8 mouse cellular contexts compared by ENCODE assay signal in genomic region chr17:70835071-70835790, GRCm38 (mm10). TPM values are rescaled to one million over a fixed set of nuclear protein-coding genes. Genes with fewer than 3 reads are reported as not detected.
DNase-seq lines count a peak whose midpoint lies in the region; ATAC-seq and TF ChIP-seq lines count a peak whose summit lies in the region.

No protein-coding gene starts in this region.

- H3K9me3 ChIP-seq in lung, embryonic 16.5 days (ENCODE audit: control insufficient read depth, low read length), result no peaks in the 10 kb centered on the region
- no peaks in the 10 kb centered on the region for H3K9me3 ChIP-seq in limb, embryonic 11.5 days (ENCODE audit: control insufficient read depth, low read length)

- H3K27me3 ChIP-seq in lung, embryonic 16.5 days (ENCODE audit: control insufficient read depth, insufficient read depth, low read depth, low read length), result no peaks in the 10 kb centered on the region
- no peaks in the 10 kb centered on the region for H3K27me3 ChIP-seq in limb, embryonic 11.5 days (ENCODE audit: control insufficient read depth, insufficient read depth, low read length)
- no peaks in the 10 kb centered on the region for H3K27me3 ChIP-seq in small intestine, adult 2 months (ENCODE audit: control insufficient read depth, insufficient read depth, low read length)

- H3K27ac ChIP-seq in lung, embryonic 16.5 days (ENCODE audit: low read length), result no peak overlapping the region
- H3K27ac ChIP-seq in embryonic fibroblast, embryonic 13.5 days (ENCODE audit: insufficient read depth, low read length), result peak overlapping the region; percentile 41; the same call in 1 of the 2 replicates
- no peak overlapping the region for H3K27ac ChIP-seq in limb, embryonic 11.5 days (replicated peaks; ENCODE audit: low read depth, low read length)
- H3K27ac ChIP-seq in small intestine, adult 2 months (ENCODE audit: insufficient read depth, low read depth, low read length), result peak overlapping the region; percentile 72

- no peak for TF ChIP-seq POLR2A in embryonic fibroblast, embryonic 13.5 days (IDR thresholded peaks at IDR 0.05; ENCODE audit: low read depth, low read length)
- no peak for TF ChIP-seq POLR2A in small intestine, adult 2 months (IDR thresholded peaks at IDR 0.05; ENCODE audit: low read depth, low read length)

- ATAC-seq in lung, embryonic 16.5 days (ENCODE audit: low read depth), result no peak
- ATAC-seq in limb, embryonic 11.5 days (ENCODE audit: insufficient number of reproducible peaks, low FRiP score, low TSS enrichment, low read depth), result no peak

- peak overlapping the region; percentile 81 for H3K4me2 ChIP-seq in lung, embryonic 16.5 days (ENCODE audit: low read depth, low read length)
- peak overlapping the region; percentile 67 for H3K4me2 ChIP-seq in limb, embryonic 11.5 days (ENCODE audit: low read depth, severe bottlenecking)

- no peaks in the 10 kb centered on the region; the same call in 1 of the 2 replicates for H3K4me1 ChIP-seq in lung, embryonic 16.5 days (replicated peaks; ENCODE audit: control insufficient read depth, insufficient read depth, low read length)
- H3K4me1 ChIP-seq in embryonic fibroblast, embryonic 13.5 days (ENCODE audit: control insufficient read depth, insufficient read depth, low read length), result peaks cover 19% of the 10 kb centered on the region
- H3K4me1 ChIP-seq in limb, embryonic 11.5 days (ENCODE audit: control insufficient read depth, insufficient read depth, low read length), result peaks cover 10% of the 10 kb centered on the region
- peaks cover 33% of the 10 kb centered on the region; the same call in 1 of the 2 replicates for H3K4me1 ChIP-seq in small intestine, adult 2 months (ENCODE audit: control insufficient read depth, insufficient read depth, insufficient read length, low read length)

- peak overlapping the region; percentile 52; the same call in 1 of the 2 replicates for H3K9ac ChIP-seq in lung, embryonic 16.5 days (ENCODE audit: low read length)
- H3K9ac ChIP-seq in limb, embryonic 11.5 days (ENCODE audit: low read length), result no peak overlapping the region

- H3K4me3 ChIP-seq in lung, embryonic 16.5 days (ENCODE audit: low read length), result peak overlapping the region; percentile 48
- H3K4me3 ChIP-seq in embryonic fibroblast, embryonic 13.5 days (ENCODE audit: insufficient read depth, low read length), result peak overlapping the region; percentile 19; the same call in 1 of the 2 replicates
- H3K4me3 ChIP-seq in limb, embryonic 11.5 days (ENCODE audit: low read depth, low read length), result peak overlapping the region; percentile 30; the same call in 1 of the 2 replicates
- peak overlapping the region; percentile 58 for H3K4me3 ChIP-seq in small intestine, adult 2 months (ENCODE audit: low read depth, low read length)

- no peak for TF ChIP-seq CTCF in embryonic fibroblast, embryonic 13.5 days (IDR thresholded peaks at IDR 0.05; ENCODE audit: borderline replicate concordance, insufficient read depth, low read length)
- no peak for TF ChIP-seq CTCF in small intestine, adult 2 months (IDR thresholded peaks at IDR 0.05; ENCODE audit: extremely low read depth, insufficient read length, insufficient replicate concordance, low read depth, low read length)

- 11% methylated on average over 10 of the region's 10 CpGs for WGBS in lung, embryonic 16.5 days
- 2% methylated on average over 10 of the region's 10 CpGs for WGBS in limb, embryonic 11.5 days
- WGBS in small intestine, adult 2 months, result 7% methylated on average over 10 of the region's 10 CpGs

- DNase-seq in lung, postnatal 4 days, result no peak
- no peak for DNase-seq in limb, embryonic 11.5 days (ENCODE audit: low spot score)
- DNase-seq in cerebellum, postnatal 10 days, result no peak
- DNase-seq in natural killer cell, adult 2 months (ENCODE audit: low spot score in 2 of 2), result no peak
- DNase-seq in urinary bladder, adult 2 months (ENCODE audit: low spot score), result no peak

- peaks cover 3% of the 10 kb centered on the region; the same call in 1 of the 2 replicates for H3K36me3 ChIP-seq in lung, embryonic 16.5 days (ENCODE audit: control insufficient read depth, insufficient read depth, low read length)
- H3K36me3 ChIP-seq in limb, embryonic 11.5 days (ENCODE audit: control insufficient read depth, insufficient read depth, low read length), result no peaks in the 10 kb centered on the region
- H3K36me3 ChIP-seq in small intestine, adult 2 months (ENCODE audit: control insufficient read depth, insufficient read depth, low read length), result no peaks in the 10 kb centered on the region

RNA-seq across cellular contexts. Expression of gene Tgif1, which starts 18.1 kb away (rescaled TPM):
- 63.1 and 69.4 TPM in 2 replicates for polyA plus RNA-seq in lung, embryonic 16.5 days (2015; fragmentation: Nextera tagmentation; extraction: Ambion mirVana)
- 95.7 and 100 TPM in 2 replicates for polyA plus RNA-seq in embryonic fibroblast, embryonic 13.5 days (2011; ENCODE audit: insufficient read length, low read depth, missing spikeins)
- 102 and 106 TPM in 2 replicates for polyA plus RNA-seq in limb, embryonic 11.5 days (2014; fragmentation: Nextera tagmentation; extraction: Ambion mirVana)
- polyA plus RNA-seq in small intestine, adult 2 months (2012; rRNA removed), result 10.9 and 26.4 TPM in 2 replicates
- polyA plus RNA-seq in urinary bladder, adult 2 months (2012; rRNA removed), result 77.2 and 79.5 TPM in 2 replicates

Comparison
In these comparisons a context has a peak if more than half of its experiments do, and no peak if none do; other contexts are left out.
1. H3K27ac ChIP-seq: peak in embryonic fibroblast, embryonic 13.5 days (single experiment) and small intestine, adult 2 months (single experiment); none in lung, embryonic 16.5 days (single experiment) and limb, embryonic 11.5 days (single experiment).
2. Peak in every context shown above with its lines, with median percentiles within 50 percentile points of each other: H3K4me3 ChIP-seq.